Mouse (Mus musculus): ENCODE results near the gene Etv1. TPM values are rescaled to one million over a fixed set of nuclear protein-coding genes. Genes with fewer than 3 reads are reported as not detected.

Etv1 gene
- polyA plus RNA-seq, 1 experiment from 2014 or later = 18.5 TPM

DNA sequence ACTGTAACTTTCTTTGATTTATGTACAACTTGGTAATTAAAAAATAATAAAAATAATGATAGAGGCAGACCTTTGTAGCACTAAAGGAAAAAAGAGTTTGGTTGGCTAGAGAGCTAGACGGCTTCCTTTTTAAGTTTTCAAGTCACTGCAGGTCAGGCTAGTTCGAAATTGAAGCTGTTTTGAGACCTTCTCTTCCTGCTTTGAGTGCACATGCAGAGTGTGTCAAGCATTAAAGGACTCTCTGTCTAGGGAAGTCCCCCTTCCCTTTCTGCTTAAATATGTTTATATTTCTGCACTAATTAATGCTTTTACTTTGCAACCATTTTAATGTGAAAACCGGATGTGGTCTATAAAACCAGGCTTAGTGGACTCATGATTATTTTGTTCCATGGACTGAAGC lies 8.5 kb downstream of the Etv1 start:
- no peaks in the 10 kb centered on the region for H3K27me3 ChIP-seq (ENCODE audit: insufficient read depth, poor library complexity, severe bottlenecking)
- WGBS = 78% methylated on average over 3 of the region's 3 CpGs
- H3K36me3 ChIP-seq = no peaks in the 10 kb centered on the region
- H3K27ac ChIP-seq = no peak overlapping the region
- no peaks in the 10 kb centered on the region for H3K9me3 ChIP-seq
- no peak for DNase-seq (ENCODE audit: low spot score)
- H3K4me1 ChIP-seq = no peaks in the 10 kb centered on the region; the same call in 1 of the 2 replicates
- H3K4me3 ChIP-seq = no peak overlapping the region

DNA sequence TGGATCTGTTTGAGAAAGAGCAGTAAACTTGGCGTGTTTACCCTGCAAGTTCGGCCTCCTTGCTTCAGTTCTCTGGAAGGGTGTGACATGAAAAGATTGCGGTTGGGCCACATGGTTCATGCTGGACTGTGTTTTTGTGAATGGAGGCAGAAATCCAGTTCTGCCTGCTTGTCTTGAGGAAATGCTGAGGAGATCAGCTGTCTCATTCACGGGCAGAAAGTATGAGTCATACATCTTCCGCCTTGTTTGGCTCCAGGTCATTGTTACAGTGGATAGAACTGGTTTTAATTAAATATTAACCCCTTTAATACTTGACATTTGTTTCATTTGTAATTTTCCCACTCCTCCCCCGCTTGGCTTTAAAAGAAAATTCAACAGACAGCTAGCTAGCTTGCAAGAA lies 9.4 kb downstream of the Etv1 start:
- 57% methylated on average over 6 of the region's 6 CpGs for WGBS
- Histone ChIP-seq H3K27ac (no peak overlapping the region), H3K9me3 (no peaks in the 10 kb centered on the region), H3K4me1 (no peaks in the 10 kb centered on the region; the same call in 1 of the 2 replicates), H3K4me3 (no peak overlapping the region), H3K36me3 (no peaks in the 10 kb centered on the region), H3K27me3 (ENCODE audit: insufficient read depth, poor library complexity, severe bottlenecking) (no peaks in the 10 kb centered on the region)
- no peak for DNase-seq (ENCODE audit: low spot score)

DNA sequence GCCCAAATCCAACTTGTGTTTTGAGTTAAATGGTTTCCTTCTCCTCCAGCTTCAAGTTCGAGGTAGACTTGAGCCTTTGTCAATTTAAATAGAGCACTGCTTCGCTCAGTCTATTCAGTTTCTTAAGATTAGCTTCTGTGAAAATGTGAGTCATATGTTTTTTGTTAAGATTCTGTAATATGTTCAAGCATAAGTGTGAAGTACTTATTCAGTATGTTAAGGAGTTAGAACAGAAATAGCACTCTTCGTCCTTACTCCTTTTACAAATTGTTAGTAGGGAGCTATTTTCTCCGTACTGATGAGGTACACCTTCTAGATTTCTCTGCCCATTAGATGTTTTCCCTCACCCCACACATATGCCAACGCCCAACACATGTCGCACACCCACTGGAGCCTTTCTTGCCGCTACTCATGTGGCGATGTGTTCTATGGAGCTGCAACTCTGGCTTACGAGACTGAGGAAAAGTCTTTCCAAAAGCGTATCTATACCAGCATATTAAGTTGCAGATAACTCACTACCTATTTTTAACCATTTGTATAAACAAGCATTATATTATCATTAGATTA lies 10.7 kb downstream of the Etv1 start:
- 88% methylated on average over 10 of the region's 10 CpGs for WGBS
- no peak overlapping the region for H3K27ac ChIP-seq

DNA sequence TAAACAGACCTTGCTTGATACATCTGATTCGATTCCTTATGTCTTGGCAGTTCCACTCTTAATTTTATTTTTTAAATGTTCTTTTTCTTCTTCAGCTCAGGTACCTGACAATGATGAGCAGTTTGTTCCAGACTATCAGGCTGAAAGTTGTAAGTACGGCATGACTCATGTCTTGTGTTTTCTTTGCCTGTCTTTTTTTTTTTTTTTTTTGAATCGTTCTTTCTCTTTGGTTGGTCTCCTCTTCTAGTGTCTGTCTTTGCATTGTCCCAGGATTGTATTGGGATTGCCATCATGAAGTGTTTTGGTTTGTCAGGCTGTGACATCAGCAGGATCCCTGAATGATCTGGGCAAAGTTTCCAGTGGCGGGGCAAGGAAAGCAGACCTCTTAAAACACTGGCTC lies 13.9 kb downstream of the Etv1 start:
- H3K27me3 ChIP-seq (ENCODE audit: insufficient read depth, poor library complexity, severe bottlenecking) = no peaks in the 10 kb centered on the region
- H3K4me3 ChIP-seq = no peak overlapping the region
- 70% methylated on average over 4 of the region's 4 CpGs for WGBS
- no peak for DNase-seq (ENCODE audit: low spot score)
- H3K9me3 ChIP-seq = no peaks in the 10 kb centered on the region
- H3K27ac ChIP-seq = no peak overlapping the region
- H3K36me3 ChIP-seq = no peaks in the 10 kb centered on the region
- H3K4me1 ChIP-seq = no peaks in the 10 kb centered on the region; the same call in 1 of the 2 replicates

More for the DNA sequence above, 10.7 kb downstream of the Etv1 start:
- H3K27me3 ChIP-seq (ENCODE audit: insufficient read depth, poor library complexity, severe bottlenecking) = no peaks in the 10 kb centered on the region
- no peaks in the 10 kb centered on the region for H3K36me3 ChIP-seq
- H3K4me3 ChIP-seq = no peak overlapping the region
- no peak for DNase-seq (ENCODE audit: low spot score)
- no peaks in the 10 kb centered on the region; the same call in 1 of the 2 replicates for H3K4me1 ChIP-seq
- no peaks in the 10 kb centered on the region for H3K9me3 ChIP-seq

DNA sequence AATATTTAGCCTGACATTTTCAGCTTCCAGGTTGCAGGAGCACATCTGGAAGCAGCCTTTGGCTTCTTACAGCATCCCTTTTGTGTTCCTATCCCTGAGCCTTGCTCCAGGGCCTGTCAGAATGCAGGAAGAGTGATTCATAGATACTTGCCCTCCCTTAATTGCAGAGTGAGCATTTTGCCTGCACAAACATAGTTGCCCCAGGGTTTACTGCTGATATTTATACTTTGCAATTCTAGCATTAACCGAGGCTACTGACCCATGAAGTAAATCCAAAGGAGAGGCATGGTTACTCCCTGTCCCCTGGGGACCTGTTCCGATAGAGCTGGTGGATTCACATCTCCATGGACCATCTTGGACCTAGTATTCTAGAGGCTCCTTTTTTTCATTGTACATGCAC lies 14.5 kb downstream of the Etv1 start:
- H3K36me3 ChIP-seq = no peaks in the 10 kb centered on the region
- no peak overlapping the region for H3K4me3 ChIP-seq
- 72% methylated on average over 2 of the region's 2 CpGs for WGBS
- no peaks in the 10 kb centered on the region for H3K9me3 ChIP-seq
- no peak overlapping the region for H3K27ac ChIP-seq
- no peaks in the 10 kb centered on the region for H3K27me3 ChIP-seq (ENCODE audit: insufficient read depth, poor library complexity, severe bottlenecking)
- no peak for DNase-seq (ENCODE audit: low spot score)
- no peaks in the 10 kb centered on the region for H3K4me1 ChIP-seq

DNA sequence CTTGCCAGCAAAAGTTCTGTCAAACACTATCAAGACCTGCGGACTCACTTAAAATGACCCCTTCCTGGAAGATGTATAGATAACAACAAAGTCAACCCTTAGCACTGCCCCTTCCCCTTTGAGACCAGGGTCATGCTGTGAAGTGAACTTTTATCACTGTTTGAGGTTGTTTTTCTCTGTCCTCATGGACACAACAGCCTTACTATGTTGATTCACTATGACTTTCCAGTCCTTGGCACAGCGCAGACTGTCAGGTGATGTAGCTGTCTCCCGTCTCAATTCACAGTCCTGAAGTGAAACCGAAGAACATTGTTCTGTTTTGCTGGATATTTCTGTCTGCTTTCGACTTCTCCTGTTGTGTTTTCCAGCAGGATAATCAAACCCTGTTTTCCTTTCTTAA lies 27.9 kb downstream of the Etv1 start:
- Histone ChIP-seq H3K27me3 (ENCODE audit: insufficient read depth, poor library complexity, severe bottlenecking) (no peaks in the 10 kb centered on the region), H3K36me3 (no peaks in the 10 kb centered on the region), H3K27ac (no peak overlapping the region), H3K9me3 (no peaks in the 10 kb centered on the region), H3K4me1 (no peaks in the 10 kb centered on the region), H3K4me3 (no peak overlapping the region)
- WGBS = 66% methylated on average over 5 of the region's 5 CpGs
- DNase-seq (ENCODE audit: low spot score) = no peak

DNA sequence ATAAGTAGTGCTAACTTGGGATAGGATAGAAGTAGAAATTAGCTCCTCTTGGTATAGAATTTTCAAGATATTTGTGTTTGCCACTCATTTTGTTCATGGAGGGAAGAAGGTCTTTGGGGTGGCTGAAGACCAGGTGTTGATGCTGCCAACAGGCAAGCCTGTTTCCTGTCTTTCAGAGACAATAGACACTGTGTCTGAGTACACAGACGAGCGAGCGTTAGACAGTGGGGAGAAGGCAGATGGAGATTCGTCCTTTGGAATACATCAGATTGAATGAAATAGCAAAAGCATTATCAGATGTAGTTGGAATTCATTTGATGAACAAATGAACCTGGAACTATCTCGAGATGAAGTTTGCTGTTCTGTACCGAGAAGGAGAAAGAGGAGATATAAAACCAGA lies 33.2 kb downstream of the Etv1 start:
- H3K36me3 ChIP-seq = no peaks in the 10 kb centered on the region
- no peaks in the 10 kb centered on the region for H3K4me1 ChIP-seq
- H3K27ac ChIP-seq = no peak overlapping the region
- DNase-seq (ENCODE audit: low spot score) = no peak
- no peaks in the 10 kb centered on the region for H3K27me3 ChIP-seq (ENCODE audit: insufficient read depth, poor library complexity, severe bottlenecking)
- WGBS = 68% methylated on average over 6 of the region's 6 CpGs
- no peak overlapping the region for H3K4me3 ChIP-seq
- H3K9me3 ChIP-seq = no peaks in the 10 kb centered on the region

DNA sequence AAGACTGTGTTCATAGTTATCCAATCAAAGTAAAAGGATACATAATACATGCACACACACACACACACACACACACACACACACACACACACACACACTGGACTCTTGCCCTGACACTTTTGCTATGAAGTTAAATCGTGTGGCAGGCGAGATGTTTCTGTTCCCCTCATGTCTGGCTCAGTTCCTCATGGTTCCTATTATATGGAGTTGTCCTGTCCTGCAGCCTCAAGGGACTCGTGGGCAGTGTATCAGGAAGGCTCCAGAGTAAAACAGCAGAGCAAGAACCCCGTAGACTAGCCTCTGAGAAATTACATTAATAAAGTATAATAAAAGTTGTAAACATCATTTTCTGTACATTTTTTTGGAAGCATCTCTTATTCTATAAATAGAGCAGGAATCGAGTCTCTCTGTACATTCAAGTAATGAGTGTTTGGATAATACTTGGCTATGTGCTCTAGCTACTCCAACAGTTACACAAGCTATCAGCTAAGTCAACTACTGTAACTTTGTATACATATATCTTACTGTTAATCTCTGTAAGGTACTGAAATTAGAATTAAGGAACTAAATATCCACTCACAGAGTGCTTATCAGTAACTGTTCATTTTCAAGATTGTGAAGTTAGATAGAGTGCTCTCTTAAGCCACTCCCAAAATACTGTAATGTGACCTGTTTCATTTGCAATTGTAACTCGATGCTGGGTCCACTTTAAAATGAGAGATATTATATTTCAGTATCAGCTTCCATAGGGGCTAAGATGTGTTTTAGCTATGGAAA lies 35.0 kb downstream of the Etv1 start:
- 72% methylated on average over 6 of the region's 6 CpGs for WGBS

DNA sequence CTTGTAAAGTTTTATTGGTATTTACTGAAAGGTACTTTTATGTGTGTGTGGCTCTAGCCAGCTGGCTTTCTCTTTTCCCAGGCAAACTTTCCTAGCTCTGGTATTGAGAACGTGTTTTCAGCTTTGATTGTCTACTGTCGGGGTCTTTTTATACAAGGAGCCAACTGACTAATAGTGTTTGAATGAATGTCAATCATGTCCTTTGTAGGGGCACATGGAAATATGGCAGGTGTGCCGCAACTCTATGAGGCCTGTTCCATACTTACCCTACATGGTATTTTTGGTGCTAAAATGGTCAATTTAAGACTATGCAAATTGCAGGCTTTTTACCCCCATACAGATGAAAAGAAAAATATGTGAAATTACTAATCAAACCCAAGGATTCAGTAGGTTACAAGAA lies 37.1 kb downstream of the Etv1 start:
- no peak overlapping the region for H3K4me3 ChIP-seq
- H3K4me1 ChIP-seq = no peaks in the 10 kb centered on the region
- DNase-seq (ENCODE audit: low spot score) = no peak
- WGBS = 85% methylated on average over 3 of the region's 3 CpGs
- no peaks in the 10 kb centered on the region for H3K27me3 ChIP-seq (ENCODE audit: insufficient read depth, poor library complexity, severe bottlenecking)
- no peaks in the 10 kb centered on the region for H3K9me3 ChIP-seq
- no peak overlapping the region for H3K27ac ChIP-seq
- no peaks in the 10 kb centered on the region for H3K36me3 ChIP-seq

More for the DNA sequence above, 35.0 kb downstream of the Etv1 start:
- no peaks in the 10 kb centered on the region for H3K36me3 ChIP-seq
- H3K27me3 ChIP-seq (ENCODE audit: insufficient read depth, poor library complexity, severe bottlenecking) = no peaks in the 10 kb centered on the region
- no peak for DNase-seq (ENCODE audit: low spot score)
- no peak overlapping the region for H3K27ac ChIP-seq
- H3K4me1 ChIP-seq = no peaks in the 10 kb centered on the region
- no peak overlapping the region for H3K4me3 ChIP-seq
- H3K9me3 ChIP-seq = no peaks in the 10 kb centered on the region

DNA sequence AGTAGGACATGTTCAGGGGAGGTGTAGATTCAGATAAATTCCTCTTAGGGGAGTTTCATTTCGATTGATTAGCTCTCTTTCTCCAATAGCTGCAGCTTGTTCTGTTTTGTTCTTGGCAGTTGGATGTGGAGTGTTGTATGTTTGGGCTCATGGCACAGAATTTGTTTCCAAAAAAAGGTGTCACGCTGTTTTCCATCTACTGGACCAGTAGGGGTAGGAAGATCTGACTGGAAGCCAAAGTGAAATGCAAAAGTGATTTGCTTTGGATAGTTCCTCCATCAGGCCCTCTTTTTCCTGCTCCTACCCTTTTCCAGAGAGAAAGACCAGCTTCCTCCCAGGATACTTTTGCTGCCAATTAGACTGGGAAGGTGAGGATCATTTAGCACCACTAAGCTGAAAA lies 39.1 kb downstream of the Etv1 start:
- no peaks in the 10 kb centered on the region for H3K36me3 ChIP-seq
- H3K27ac ChIP-seq = no peak overlapping the region
- DNase-seq (ENCODE audit: low spot score) = no peak
- no peaks in the 10 kb centered on the region for H3K27me3 ChIP-seq (ENCODE audit: insufficient read depth, poor library complexity, severe bottlenecking)
- WGBS = 83% methylated on average over 2 of the region's 2 CpGs
- H3K4me1 ChIP-seq = no peaks in the 10 kb centered on the region
- H3K9me3 ChIP-seq = no peaks in the 10 kb centered on the region
- no peak overlapping the region for H3K4me3 ChIP-seq

DNA sequence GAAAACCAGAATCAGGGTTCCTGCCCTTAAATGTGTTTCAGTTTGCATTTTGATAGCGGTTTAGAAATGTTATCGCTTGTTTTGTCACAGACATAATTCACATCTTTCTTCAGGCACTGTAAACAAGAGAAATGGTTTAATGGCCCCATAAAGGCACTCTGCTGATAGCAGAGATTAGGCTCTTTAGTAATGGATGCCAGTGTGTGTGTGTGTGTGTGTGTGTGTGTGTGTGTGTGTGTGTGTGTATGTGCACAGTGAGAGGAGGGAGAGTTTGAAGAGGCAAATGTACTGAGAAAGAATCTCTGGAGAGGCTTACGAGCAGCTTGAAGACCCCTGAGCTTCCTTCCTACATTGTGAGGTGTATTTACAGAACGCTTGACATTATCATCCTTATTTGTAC lies 41.5 kb downstream of the Etv1 start:
- Histone ChIP-seq H3K9me3 (no peaks in the 10 kb centered on the region), H3K4me3 (no peak overlapping the region), H3K27me3 (ENCODE audit: insufficient read depth, poor library complexity, severe bottlenecking) (no peaks in the 10 kb centered on the region), H3K27ac (no peak overlapping the region), H3K36me3 (no peaks in the 10 kb centered on the region), H3K4me1 (no peaks in the 10 kb centered on the region)
- 73% methylated on average over 4 of the region's 4 CpGs for WGBS
- no peak for DNase-seq (ENCODE audit: low spot score)

DNA sequence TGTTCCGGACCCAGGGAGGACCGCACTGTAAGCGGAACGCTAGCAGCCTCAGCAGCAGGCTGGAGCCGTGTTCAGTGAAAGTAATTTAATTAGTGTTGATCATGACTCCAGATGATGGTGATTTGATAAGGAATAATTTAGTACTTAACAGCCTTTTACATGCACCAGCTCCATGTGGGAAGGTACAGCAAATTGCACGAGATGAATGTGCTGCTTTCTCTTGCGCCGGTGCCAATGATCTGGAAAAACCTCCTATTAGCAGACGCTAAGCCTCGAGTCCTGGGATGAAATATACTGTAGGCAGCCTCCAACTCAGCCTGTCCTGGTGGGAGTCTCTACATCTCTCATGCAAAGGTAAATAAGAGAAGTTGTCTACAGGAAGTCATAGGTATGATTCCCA lies 45.2 kb downstream of the Etv1 start:
- no peak for DNase-seq (ENCODE audit: low spot score)
- H3K4me3 ChIP-seq = no peak overlapping the region
- no peaks in the 10 kb centered on the region for H3K36me3 ChIP-seq
- H3K9me3 ChIP-seq = no peaks in the 10 kb centered on the region
- H3K27ac ChIP-seq = no peak overlapping the region
- no peaks in the 10 kb centered on the region for H3K27me3 ChIP-seq (ENCODE audit: insufficient read depth, poor library complexity, severe bottlenecking)
- WGBS = 91% methylated on average over 10 of the region's 10 CpGs
- H3K4me1 ChIP-seq = no peaks in the 10 kb centered on the region

DNA sequence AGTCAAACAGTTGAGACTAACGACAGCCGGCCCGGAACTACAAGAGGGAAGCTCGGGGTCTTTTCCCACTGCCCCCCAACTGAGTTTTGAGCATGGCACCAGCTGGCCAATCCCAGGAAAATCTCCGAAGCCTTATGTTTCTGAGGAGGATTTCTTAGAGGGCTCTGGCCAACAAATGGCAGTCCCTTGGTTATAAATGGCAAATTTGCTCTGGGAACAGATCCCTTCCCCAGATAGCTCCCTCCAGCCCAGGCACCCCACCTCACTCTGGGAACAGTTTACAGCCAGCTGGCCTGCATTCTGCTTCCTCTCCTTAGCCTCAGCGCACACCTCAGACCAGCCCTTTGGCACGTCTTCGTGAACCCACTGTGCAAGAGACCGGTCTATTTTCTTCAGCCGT lies 53.8 kb downstream of the Etv1 start:
- H3K27ac ChIP-seq = no peak overlapping the region
- WGBS = 87% methylated on average over 10 of the region's 10 CpGs
- no peak overlapping the region for H3K4me3 ChIP-seq
- no peaks in the 10 kb centered on the region for H3K9me3 ChIP-seq
- H3K4me1 ChIP-seq = no peaks in the 10 kb centered on the region
- no peak for DNase-seq (ENCODE audit: low spot score)
- peaks cover 9% of the 10 kb centered on the region; the same call in 1 of the 2 replicates for H3K36me3 ChIP-seq
- H3K27me3 ChIP-seq (ENCODE audit: insufficient read depth, poor library complexity, severe bottlenecking) = no peaks in the 10 kb centered on the region
